Mouse (Mus musculus): ENCODE results near the gene Dmwd.

- TF ChIP-seq FLI1 (IDR thresholded peaks at IDR 0.05; ENCODE audit: low read length) (no peak), GATA1 (IDR thresholded peaks at IDR 0.05; ENCODE audit: borderline replicate concordance, low read length) (no peak)
Observed at GRCm38 (mm10) chr7:19119083-19119482, 43.1 kb downstream of the Dmwd start.

Data from megakaryocyte, embryonic 14.5 days (primary cell).